Mouse (Mus musculus): Measurements from ENCODE around the gene Fam198b.
"Not testable (repeated sequence)": the region's sequence is repeated elsewhere in the genome, so short reads cannot be mapped to it uniquely, and the experiment has no call there.

Fam198b gene

GRCm38 (mm10) chr3:79928409-79928808 is 44.1 kb downstream of the Fam198b start:
- no peak for DNase-seq

GRCm38 (mm10) chr3:79930141-79930744 is 45.9 kb downstream of the Fam198b start:
- no peak for DNase-seq

DNA sequence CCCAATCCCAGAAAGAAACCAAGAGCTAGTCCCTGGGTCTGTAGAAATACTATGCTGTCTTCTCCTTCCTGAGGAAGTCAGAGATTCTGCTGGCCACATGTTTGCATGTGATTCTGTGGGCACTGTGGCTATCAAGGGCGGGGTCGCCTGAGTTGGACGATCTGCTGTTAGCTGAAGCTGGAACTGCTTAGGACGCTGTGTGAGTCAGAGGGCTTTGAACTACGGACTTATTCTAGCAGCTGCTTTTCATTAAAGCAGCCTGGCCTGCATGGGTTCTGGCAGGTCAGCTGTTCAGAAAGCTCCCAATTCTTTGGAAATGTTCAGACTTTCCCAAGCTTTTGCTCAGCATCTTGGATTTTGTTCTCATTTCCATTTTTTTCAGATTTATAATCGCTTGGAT is 51.9 kb downstream of the Fam198b start:
- DNase-seq, result no peak

- no peak for DNase-seq
These were observed 52.6 kb downstream of the Fam198b start for GRCm38 (mm10) chr3:79936730-79937447.

- no peak for DNase-seq
These were observed 63.4 kb downstream of the Fam198b start for GRCm38 (mm10) chr3:79947736-79948135.

GRCm38 (mm10) chr3:79948151-79948550 is 63.8 kb downstream of the Fam198b start:
- no peak for DNase-seq

DNA sequence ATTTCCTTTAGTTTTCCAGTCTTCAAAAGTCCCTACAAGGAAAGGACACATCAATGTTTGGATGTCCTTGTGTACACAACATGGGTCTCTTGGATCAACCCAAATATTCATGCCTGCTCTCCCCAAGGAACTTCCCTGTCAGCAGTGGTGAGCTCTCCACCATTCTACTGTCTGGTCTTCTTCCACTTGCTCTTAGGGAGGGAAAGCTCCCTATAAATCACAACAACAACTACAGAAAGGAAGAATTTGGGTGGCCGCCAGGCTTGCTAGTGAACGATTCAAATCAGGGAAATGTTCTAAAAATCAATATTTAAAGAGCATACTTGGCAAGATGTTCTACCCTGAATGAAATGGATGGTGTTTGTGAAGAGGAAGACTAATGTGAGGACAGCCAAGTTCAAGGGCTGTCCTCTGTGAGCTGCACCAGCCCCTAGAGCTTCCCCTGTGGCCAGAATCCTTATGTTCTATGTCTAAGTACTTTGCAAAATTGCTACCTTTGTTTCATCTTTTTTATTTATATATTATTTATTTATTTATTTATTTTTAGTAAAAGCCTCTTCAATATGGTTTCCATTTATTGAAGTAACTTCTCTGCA is 68.9 kb downstream of the Fam198b start:
- DNase-seq, result no peak

DNA sequence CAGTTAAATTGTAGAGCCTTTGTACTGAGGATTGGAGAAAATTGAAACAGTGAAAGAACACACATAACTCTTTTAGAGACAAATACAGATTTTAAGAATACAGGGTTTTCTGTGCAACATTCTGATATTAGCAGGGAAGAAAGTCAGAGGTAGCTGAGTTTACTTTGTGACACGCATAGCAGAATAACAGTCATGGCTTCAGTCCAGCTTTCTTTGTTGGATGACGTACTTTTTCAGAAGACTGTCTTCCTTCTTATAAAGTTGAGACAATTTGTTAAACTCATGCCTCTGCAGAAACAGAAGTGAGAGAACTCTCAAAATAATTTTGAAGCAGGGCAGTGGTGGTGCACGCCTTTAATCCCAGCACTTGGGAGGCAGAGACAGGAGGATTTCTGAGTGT is 70.9 kb downstream of the Fam198b start:
- no peak for DNase-seq

GRCm38 (mm10) chr3:79956792-79957191 is 72.5 kb downstream of the Fam198b start:
- no peak for DNase-seq

- DNase-seq, result no peak
These were observed 73.4 kb downstream of the Fam198b start for GRCm38 (mm10) chr3:79957752-79958151.

DNA sequence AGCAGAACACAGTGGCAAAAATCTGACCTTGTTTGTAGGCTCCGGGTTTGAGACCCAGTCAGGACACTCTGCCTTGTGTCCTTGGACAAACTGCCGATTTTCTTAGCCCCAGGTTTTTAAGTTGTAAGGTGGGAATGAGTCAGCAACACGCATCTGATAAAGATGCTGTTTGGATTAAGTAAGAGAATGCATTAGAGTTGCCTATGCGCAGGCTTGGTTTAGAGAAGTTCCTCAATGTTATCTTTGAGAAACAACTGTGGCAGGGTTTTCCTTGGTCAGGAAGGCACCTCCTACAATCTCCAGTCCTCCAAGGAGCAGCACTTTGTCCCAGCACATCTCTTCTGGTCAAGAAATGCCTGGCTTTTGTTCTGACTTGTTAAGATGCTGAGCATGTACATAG is 82.4 kb downstream of the Fam198b start:
- no peak for DNase-seq

DNA sequence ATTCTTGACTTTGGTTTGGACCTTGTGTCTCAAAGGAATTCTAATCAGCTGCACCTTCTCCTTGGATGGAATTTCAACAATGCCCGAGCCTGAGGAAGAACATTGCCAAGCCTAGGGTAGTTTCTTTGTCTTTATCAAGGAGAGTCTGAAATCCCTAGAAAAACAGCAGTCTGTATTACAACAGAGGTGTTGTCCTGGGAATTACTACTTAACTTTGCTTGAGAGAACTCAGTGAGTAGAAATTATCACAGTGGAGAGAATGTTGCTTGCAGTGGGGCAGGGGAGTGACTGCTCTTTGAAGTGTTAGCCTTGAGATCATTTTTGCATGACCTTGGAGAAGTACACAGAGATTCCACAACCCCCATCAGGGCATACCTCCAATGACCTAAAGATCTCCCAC is 83.0 kb downstream of the Fam198b start:
- DNase-seq, result no peak

DNA sequence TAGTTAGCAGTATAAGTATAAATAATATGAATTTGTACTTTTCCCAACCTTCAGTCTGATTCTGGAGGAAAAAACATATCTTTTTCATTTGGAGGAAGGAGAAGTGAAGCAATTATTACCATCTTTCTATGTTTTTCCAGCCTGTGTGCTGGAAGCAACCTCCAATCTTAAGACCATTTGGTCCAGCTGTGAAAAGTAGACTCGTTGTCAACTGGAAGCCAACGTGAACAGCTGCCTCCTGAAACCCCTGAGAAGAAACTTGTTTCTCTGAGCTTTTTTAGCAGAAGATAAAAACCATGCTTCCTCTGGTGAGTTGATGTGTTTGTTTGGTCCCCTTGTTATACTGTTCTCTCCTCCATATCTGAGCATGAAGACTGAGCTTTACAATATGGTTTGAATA is 84.1 kb downstream of the Fam198b start:
- no peak for DNase-seq

DNA sequence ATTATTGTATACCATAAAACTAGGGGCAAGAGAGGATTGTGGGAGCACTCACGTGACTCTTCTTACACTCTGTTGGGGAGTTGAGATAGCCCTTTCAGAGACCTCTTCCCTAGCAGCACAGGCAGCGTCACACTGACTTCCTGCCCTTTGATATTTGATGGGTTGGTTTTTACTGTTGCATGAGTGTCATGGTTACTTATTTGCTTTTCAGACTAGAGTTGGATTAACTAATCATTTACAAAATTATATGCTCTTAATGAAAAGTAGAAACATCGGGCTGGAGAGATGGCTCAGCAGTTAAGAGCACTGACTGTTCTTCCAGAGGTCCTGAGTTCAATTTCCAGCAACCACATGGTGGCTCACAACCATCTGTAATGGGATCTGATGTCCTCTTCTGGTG is 85.2 kb downstream of the Fam198b start:
- DNase-seq, result not testable (repeated sequence)

GRCm38 (mm10) chr3:79970070-79970469 is 85.7 kb downstream of the Fam198b start:
- DNase-seq, result no peak

DNA sequence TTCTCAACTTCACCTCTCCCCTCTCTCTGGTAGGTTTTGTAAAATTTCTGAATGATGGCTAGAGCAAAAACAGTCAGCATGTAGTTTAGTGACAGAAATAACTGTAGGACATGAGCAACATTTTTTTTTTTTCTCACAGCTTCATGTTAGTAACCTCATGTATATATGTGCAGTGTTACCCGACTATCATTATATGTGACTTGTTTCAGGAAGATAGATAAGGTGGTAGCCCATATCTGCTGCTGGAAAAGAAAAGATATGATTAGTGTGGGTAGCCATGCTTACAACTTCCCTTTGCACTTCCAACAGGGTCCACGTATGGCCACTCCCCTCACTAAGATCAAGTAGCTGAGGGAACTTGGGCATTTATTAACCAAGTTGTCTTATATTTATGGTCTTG is 86.2 kb downstream of the Fam198b start:
- DNase-seq, result no peak

- no peak for DNase-seq
These were observed 87.2 kb downstream of the Fam198b start for GRCm38 (mm10) chr3:79971542-79971941.

GRCm38 (mm10) chr3:79976786-79977185 is 92.5 kb downstream of the Fam198b start:
- no peak for DNase-seq

GRCm38 (mm10) chr3:79977656-79978450 is 93.5 kb downstream of the Fam198b start:
- DNase-seq, result no peak

DNA sequence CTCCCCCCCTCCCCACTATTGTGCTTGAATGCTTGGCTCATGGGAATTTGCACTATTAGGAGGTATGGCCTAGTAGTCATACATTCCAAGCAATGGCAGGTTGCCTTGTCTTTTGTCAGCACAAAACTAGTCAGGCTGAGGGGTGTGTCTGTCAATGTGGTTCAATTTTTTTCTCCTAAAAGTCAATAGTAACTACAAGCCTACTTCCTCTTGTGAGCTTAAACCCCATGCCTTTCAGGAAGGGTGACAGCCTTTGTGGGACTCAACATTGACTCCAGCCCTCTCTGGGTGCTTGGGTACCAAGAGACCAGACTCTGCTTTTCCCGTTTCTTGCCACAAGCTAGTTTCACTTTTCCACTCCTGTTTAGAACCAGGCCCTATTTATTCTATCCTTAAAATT is 96.4 kb downstream of the Fam198b start:
- no peak for DNase-seq

- DNase-seq, result no peak
These were observed 99.7 kb downstream of the Fam198b start for GRCm38 (mm10) chr3:79983961-79984419.

DNA sequence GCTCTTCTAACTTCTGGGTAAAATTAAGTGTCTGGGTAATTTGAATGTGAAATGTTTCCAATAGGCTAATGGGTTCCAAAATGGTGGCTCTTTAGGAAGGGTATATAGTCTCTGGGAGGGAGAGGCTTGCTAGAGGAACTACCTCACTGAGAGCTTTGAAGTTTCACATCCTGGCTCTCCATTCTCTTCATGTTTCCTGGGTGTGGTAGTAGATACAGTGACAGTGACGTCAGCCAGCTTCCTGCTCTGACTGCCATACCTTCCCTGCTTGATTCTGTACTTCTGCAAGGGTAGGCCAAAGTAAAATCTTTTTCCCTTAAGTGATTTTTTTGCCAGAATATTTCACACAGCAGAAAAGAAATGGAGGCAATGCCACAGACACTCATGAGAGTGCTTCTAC is 100.2 kb downstream of the Fam198b start:
- DNase-seq, result no peak

DNA sequence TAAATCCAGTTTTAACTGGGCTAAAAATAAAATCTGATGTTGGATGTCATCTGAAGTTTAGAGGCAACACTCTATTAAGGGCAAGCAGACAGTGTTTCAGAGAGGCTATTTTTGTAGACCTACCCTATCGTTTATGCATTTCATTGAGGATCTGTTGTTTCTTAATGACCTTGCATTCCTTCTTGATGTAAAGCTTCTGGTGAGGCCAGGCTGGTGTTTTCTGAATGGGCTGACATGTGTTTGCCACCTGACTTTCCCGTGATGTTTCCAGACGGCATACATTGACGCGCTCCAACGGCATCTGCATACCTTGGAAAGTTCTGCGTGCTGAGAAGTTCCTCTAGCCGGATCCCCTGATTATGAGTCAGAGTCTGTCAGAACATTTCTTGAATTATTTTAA is 104.9 kb downstream of the Fam198b start:
- DNase-seq, result no peak

GRCm38 (mm10) chr3:79989911-79990310 is 105.6 kb downstream of the Fam198b start:
- DNase-seq, result no peak
